Mouse (Mus musculus) stomach, postnatal 0 days (tissue): ENCODE results near the gene Pak6.

Source experiments
- CTCF ChIP-seq: IDR thresholded peaks from 2 replicates; pipeline ENCODE4 v1.5.1; 2016; ENCODE audit warnings: antibody characterized with exemption, low read depth, mild to moderate bottlenecking, moderate library complexity
- EP300 ChIP-seq: optimal IDR thresholded peaks from 2 replicates; pipeline ENCODE3; 2016; ENCODE audit warnings: antibody characterized with exemption

GRCm38 (mm10) chr2:118682544-118683260 is 19.6 kb downstream of the Pak6 start:
- TF ChIP-seq EP300 (no peak), CTCF (no peak)
